Mouse (Mus musculus) adrenal gland, postnatal 36 days (tissue): ENCODE data around the gene Paf1. TPM values are rescaled to one million over a fixed set of nuclear protein-coding genes. Genes with fewer than 3 reads are reported as not detected.

ENCODE experiments used
- DNase-seq, 2 experiments: peaks; one replicate each; pipeline ENCODE4 v3.0.0; 2021; ENCODE audit warnings: mixed read lengths in 1 of 2
- total RNA-seq, 2 experiments: library from RNA; stranded (reverse); gene quantifications; 2 replicates each; pipeline ENCODE4 v1.2.3; 2021

Gene Paf1
- total RNA-seq, 2 experiments from 2014 or later: 67.3 to 77.7 TPM

- DNase-seq: no peak
Observed at GRCm38 (mm10) chr7:28370977-28371513, 21.7 kb upstream of the Paf1 start.

GRCm38 (mm10) chr7:28371514-28371989 is 21.2 kb upstream of the Paf1 start:
- DNase-seq: peak; percentile 63 to 68

- peak; percentile 96 to 97 for DNase-seq
Observed at GRCm38 (mm10) chr7:28372251-28373108, 20.3 kb upstream of the Paf1 start, which contains the start of gene Plekhg2. Gene Plekhg2, minus strand, starts transcription at chr7:28372599.

GRCm38 (mm10) chr7:28373131-28373581 is 19.6 kb upstream of the Paf1 start:
- peak; percentile 66 to 82 for DNase-seq

DNA sequence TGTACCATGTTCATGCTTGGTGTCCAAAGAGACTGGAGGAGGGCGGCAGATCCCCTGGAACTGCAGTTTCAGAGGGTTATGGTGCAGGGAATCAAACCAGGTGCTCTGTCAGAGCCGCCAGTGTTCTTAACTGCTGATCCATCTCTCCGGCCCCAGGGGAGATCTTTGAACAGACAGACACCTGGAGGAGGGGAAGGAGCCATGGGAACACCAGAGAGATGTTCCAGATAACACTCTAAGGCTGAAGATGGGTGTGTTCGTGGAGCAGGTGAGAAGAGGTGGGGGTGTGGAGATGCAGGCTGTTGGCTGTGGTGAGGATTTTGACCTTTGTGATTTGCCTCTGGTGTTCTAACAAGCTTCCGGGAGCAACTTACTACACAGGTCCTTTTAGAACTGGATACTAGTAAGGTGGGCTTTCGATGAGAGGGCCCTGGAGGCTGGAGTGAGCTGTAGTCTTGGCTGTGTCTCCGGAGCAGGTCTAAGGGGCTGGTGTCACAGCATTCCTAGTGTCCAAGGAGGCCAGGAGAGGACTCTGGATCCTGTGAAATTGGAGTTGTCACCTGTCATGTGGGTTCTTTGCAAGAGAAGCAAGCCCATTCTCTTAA is 18.8 kb upstream of the Paf1 start:
- no peak for DNase-seq

DNA sequence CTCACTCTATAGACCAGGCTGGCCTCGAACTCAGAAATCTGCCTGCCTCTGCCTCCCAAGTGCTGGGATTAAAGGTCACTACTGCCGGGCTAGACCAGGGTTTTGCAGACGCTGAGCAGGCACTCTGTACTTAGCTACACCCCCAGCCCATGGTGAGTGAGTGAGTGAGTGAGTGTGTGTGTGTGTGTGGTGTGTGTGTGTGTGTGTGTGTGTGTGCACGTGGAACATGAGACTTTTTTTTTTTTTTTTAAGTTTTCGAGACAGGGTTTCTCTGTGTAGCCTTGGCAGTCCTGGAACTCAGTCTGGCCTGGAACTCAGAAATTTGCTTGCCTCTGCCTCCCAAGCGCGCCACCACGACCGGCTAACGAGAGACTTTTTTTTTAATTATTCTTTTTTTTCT is 18.1 kb upstream of the Paf1 start:
- DNase-seq: no peak

- DNase-seq: peak; percentile 91 to 96
Observed at GRCm38 (mm10) chr7:28375176-28375921, 17.4 kb upstream of the Paf1 start.

- DNase-seq: peak; percentile 75 to 90
Observed at GRCm38 (mm10) chr7:28376011-28376771, 16.6 kb upstream of the Paf1 start.

GRCm38 (mm10) chr7:28377190-28378065 is 15.3 kb upstream of the Paf1 start:
- DNase-seq: no peak

- DNase-seq: peak; percentile 34 to 63
Observed at GRCm38 (mm10) chr7:28378066-28378690, 14.6 kb upstream of the Paf1 start.

DNA sequence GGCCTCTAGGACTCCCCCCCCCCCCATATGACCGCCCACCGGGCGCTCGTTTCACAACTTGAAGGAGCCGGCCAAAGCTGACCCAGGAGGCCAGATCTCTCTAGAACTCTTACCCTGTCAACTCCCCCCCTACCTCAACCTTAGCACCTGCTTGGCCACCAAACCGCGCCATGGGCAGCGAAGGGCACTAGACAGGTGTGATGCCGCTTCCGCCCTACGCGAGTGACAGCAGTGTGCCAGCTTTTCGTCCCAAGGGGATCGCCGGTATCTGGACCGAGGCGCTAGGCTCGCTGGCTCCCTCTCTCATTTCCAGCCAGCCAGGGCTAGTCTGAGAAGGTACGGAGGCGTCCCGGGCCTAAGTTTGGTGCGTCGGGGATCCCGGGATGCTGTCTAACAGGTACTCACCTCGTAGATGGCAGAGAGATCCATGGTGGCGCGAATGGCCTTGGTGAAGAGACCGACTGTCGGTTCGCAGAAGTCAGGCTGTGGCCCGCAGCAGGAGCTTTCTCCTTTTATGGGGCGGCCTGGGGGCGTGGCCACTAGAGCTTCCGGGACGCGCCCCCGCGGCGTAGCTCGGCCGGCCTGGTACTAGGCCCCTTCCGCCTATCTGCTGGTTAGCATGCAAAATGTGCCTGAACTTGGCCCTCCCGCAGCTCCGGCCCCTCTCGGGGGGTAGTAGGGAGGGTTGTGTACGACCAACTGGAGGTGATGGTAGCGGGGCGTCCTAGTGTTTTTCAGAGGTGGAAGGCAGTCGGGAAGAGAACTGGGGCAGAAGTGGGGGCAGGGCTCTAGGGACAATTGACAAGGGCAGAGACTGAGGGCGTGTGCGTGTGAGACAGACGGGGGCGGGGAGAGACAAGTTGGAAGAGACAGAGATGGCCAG is 13.7 kb upstream of the Paf1 start:
- DNase-seq: peak; percentile 97 to 98

DNA sequence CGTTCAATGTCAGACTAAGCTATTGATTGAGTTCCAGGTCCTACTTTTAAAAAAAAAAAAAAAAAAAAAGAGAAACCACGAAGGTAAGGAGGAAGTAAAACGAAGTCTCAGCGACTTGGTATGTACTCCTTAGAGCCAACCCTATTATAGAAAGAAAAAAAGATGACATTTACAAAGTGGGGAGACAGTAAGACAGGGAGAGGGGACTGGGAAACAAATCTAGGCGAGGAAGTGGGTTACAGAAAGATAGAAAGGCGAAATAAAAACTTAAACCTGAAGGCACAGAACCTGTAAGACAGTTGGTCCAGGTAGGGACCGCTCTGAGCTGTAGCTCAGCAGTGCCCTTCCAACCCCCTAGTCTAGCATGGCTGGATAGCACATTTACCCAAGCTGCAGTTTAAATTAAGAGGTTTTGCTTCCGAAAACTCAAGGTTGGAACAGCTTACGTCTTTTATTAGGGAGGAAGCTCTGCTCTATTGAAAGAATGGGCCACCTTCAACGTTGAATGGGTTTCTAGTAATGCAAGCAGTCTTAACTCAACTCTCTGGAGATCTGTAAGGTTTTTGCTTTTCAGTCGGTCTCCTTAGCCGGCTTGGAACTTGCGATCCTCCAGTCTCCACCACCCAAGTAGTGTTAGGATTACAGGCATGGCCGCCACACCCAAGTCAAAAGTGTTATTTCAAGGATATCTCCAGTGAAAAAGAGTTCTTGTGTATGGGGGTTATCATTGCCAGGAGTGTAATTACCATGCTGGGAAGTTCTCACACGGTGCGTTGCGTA is 12.3 kb upstream of the Paf1 start, which contains the start of gene Zfp36:
Zfp36 (minus strand) TSS at position 17 of the 780 bp plus-strand sequence.
- no peak for DNase-seq

DNA sequence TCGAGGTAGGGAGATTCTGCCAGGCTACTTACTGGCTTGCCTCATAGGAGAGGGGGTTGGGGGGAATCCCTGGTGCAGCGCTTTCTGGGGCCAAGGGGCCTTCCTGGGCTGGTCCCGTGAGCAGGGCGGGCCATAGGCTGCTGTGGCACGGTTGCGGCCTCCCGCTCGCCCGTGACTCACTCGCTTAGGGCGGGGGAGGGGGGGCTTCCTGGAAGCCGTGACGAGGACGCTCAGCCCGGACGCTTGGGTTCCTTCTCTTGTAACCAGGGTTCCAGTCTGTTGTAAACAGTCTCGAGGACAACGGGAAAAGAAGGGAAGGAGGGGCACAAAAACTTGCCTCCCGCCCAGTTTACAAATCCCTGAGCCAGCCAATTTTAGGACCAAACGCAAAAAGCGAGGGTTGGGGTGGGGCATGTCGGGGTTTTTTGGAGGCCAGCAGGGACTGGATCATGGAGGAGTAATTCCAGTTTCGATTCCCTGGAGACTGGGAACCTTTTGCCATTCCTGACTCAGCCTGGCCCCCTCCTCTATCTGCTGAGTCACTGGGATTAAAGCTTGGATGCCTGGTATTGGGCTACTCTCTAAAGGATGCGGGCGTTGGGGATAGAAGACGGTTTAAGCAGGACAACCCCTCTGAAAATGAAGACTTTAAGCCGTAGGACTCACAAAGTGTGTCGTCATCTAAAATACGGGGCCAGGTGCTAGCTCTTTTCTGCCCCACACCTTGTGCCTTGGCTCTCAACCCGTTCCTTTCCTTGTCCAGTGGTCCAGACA is 11.5 kb upstream of the Paf1 start:
- DNase-seq: peak; percentile 88 to 93

DNA sequence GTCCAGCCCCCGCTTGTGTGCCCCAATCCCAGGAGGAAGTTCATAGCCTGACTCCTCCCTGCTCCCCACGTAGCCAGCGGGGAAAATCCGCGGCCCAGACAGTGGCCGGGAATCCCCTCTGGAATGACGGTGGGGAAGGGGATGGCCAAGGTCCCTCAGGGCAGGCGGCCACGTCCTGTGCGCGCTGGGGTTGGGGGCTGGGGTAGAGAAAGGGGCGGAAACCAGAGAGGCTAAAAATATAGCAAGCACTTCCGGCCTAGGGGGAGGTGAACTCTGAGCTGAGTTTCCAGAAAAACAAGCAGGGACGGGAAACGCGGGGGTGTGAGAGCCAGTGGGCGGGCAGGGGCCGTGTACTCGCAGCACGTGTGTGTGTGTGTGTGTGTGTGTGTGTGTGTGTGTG is 10.8 kb upstream of the Paf1 start:
- DNase-seq: peak; percentile 82 to 89

DNA sequence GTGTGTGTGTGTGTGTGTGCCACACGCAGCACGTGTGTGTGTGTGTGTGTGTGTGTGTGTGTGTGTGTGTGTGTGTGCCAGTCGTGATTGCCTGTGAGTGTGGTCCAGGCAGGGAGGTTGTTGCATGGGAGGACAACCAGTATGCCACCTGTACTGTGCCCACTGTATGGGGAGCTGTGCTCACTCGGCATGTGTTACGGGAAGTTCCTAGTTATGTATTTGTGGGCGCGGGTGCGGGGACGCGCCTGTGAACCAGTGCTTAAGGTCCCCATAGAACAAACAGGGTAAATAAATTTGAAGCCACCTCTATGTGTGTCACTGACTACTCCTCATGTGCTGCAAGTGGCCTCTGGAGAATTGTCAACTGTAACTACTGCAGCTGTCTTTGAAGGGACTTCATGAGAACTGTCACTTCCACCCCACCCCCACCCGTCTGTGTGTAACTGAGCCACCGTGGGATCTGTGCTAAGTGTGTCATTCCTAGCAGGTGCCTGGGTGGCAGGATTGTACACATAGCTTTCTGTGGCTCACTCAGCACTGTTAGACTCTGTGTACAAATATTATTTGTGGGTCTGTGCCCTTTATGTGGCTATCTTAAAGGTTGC is 10.3 kb upstream of the Paf1 start:
- no peak for DNase-seq

DNA sequence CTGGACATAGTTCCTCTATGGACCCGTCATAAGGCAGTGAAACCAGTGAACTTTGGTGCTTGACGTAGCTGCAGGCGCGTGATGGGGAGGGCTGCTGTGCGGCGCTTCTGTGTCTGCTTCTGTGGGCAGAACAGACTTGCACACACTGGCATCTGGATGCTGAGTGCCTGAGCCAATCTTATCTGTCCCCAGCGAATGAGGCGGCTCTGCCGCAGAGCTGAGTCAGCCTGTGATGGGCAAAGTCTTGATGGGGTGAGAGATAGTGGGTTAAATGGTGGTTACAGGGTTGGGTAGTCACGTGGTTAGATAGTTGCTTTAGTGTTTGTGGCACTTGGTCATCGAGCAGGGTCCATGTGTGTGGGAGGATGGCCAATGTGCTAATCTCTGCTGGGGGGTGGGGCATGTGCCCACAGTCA is 9.8 kb upstream of the Paf1 start:
- DNase-seq: peak; percentile 70 to 72

DNA sequence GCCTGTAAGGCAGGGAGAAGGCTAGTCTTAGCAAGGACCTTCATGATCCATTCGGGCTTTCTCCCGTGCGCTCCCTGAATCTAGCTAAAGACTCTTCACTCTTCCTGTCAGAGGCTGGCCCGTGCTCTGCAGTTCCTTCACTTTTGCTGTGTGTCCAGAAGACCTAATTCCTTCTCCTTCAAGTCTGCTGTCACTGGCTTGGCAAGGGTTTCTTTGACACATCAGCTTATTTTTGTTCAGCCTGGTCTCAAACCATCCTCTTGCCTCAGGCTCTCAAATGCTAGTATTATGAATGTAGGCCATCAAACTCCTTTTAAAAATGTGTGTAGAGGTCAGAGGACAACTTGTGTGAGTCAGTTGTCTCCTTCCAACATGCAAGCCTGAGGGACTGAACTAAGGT is 9.1 kb upstream of the Paf1 start:
- no peak for DNase-seq
